Mouse (Mus musculus) frontal cortex, postnatal 25 days (tissue): ENCODE results near the gene A930017K11Rik.

Source experiments
- DNase-seq, 2 experiments: peaks; one replicate each; pipeline ENCODE4 v3.0.0; 2022; ENCODE audit warnings: low spot score in 2 of 2

The A930017K11Rik gene

GRCm38 (mm10) chr17:25925348-25925747 lies 27.0 kb downstream of the A930017K11Rik start:
- DNase-seq: no peak

- DNase-seq: no peak
Measured at GRCm38 (mm10) chr17:25922120-25922519, 30.2 kb downstream of the A930017K11Rik start.

DNA sequence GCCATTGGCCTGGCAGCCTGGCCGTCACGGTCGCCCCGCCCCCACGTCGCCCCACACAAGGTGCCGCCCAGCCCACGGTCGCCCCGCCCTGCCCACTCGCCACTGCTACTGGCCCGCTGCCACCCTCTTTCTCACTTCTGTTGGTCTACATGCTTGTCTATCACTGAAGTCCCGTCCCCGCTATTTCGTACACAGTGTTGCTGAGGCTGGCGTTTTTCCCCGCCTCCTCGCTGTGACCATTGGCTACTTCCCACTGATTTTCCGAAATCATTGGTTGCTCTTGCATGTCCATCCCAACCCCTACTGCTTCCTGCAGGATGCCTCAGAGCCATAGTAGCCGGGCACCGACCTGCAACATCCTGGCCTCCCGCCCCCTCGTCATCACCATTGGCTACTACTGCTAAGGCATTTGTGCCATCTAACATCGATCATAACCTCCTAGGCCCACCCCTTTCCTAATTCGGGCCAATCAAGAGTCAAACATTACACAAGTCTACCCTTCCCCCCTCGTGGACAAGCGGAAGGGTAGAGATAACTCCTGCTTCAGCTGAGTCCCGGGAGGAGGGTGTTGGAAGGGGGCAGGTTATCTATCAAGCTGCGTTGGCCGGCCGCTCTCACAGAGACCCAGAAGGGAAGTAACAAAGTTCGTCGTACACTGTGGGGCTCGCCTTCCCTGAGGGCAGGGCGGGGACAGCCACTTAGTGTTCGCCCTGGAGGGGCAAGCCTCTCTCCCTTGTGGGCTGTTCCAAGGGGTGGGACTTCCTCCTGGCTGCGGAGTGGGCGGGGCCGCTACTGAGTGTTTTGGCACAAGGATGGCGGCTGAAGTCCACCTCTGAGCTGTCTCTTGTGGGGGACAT lies 32.4 kb downstream of the A930017K11Rik start:
- peak; percentile 99 to 100 for DNase-seq

GRCm38 (mm10) chr17:25919144-25919785 lies 33.1 kb downstream of the A930017K11Rik start, which contains the start of gene Rab40c:
Gene Rab40c, minus strand, starts transcription at chr17:25919727.
- DNase-seq: peak; percentile 19 to 36

DNA sequence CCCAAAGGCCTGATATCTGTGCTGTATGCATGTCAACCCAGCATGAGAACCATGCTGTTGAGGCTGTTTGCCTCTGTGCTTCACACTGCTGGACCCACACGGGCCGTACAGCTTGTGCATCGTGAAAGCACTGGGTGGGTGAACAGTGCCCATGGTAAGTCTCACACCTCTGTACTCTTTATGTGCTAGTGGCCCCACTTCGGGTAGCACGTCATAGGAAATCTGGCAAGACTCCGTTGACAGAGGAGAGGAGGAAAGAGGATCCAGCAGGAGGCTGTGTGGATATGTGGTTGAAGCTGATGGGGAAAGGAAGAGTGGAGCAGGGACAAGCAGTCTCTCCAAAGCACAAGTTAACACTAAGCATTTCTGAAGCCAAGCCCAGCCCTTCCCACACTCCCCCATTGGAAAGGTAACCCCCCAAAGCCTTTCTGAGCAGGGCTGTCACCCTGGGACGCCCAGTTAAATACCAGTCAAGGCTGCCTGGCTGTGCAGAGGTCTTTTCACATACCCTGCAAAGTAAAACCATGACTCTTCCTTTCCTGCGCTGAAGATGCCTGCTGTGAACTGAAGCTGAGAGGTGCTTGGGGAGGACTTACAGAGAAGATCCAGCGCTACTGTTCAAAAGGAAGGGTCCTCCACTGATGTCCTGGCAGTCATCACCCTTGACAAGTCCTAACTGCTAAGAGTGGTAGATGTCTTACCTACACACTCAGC lies 34.2 kb downstream of the A930017K11Rik start:
- DNase-seq: no peak

DNA sequence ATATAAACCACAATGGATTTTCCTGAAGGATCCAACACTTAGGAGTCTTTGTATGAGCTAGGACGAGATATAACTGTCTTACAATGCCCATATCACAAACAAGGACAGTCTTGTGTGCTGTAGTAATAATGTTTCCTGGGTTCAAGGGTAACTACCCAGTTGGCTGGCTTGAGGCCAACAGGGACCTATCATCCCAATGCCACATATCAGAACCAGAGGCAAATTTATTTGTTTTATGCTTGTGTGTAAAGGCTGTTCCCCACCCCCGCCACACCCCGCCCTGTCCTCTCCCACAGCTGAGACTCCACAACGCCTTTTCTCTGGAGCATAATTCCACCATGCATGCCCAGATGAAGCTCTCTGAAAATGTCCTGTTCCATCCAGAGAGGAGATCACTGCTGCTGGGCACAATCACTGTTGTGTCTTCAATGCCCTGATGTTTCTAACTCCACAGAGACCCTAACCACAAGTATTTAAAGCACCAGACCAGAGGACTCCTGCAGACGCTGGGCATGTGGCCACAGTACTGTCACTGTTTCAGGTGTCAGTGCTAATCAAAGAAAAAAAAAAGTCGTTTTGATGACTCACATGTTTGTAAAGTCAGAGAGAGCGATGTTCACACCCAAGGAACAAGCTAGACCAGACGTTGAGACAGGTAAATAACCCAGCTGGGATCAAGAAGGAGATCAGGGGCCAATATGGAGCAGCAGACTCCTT lies 35.3 kb downstream of the A930017K11Rik start:
- DNase-seq: no peak

- no peak for DNase-seq
Measured at GRCm38 (mm10) chr17:25914295-25914694, 38.1 kb downstream of the A930017K11Rik start.

- DNase-seq: no peak
Measured at GRCm38 (mm10) chr17:25913877-25914275, 38.5 kb downstream of the A930017K11Rik start.

GRCm38 (mm10) chr17:25913186-25913876 lies 39.0 kb downstream of the A930017K11Rik start:
- peak; percentile 35 to 47 for DNase-seq

- no peak for DNase-seq
Measured at GRCm38 (mm10) chr17:25911816-25912215, 40.5 kb downstream of the A930017K11Rik start.

DNA sequence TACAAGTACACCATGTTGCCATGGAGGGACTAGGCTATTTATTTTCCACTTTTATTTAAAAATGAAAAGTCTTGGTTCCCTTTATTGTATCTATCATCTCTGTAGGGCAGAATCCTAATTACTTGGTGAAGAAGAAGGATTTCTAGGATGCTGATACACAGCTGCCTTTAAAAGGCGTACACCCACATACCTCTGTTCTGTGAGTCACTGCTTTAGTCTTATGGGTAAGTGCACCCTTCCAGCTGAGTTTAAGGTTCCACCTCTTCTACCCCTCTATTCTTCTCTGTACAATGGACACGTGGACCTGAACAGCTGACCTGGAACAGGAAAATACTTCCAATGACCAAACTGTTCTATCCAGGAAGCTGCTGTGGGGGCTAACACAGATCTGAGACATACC lies 44.7 kb downstream of the A930017K11Rik start:
- DNase-seq: no peak

DNA sequence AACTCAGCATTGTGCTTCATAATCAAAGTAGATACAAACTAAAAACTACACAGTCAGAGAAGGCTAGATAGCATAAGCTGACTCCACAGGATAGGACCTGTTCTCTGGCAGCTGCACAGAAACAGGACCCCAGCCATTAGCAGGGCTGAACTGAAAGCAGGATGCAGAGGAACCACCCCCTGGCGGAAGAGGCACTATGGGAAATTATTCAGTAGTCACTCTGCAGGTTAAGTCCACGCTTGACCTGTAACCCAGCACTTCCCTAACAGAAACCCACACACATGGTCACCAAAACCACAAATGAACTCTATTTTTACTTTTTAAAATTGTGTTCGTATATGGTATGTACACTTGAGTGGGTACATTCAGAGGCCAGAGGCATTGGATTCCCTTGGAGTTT lies 49.3 kb downstream of the A930017K11Rik start:
- DNase-seq: no peak

- no peak for DNase-seq
Measured at GRCm38 (mm10) chr17:25900193-25900592, 52.2 kb downstream of the A930017K11Rik start.
